Mouse (Mus musculus) left cerebral cortex, adult 9 months (tissue): ENCODE measurements around the gene Zfr.
A peak's percentile ranks its signal among the peaks of the same experiment; 100 is the strongest.

Experiments used
- DNase-seq, 2 experiments: peaks; one replicate each; pipeline ENCODE4 v3.0.0; 2022; ENCODE audit warnings: low spot score in 2 of 2

The Zfr gene

DNA sequence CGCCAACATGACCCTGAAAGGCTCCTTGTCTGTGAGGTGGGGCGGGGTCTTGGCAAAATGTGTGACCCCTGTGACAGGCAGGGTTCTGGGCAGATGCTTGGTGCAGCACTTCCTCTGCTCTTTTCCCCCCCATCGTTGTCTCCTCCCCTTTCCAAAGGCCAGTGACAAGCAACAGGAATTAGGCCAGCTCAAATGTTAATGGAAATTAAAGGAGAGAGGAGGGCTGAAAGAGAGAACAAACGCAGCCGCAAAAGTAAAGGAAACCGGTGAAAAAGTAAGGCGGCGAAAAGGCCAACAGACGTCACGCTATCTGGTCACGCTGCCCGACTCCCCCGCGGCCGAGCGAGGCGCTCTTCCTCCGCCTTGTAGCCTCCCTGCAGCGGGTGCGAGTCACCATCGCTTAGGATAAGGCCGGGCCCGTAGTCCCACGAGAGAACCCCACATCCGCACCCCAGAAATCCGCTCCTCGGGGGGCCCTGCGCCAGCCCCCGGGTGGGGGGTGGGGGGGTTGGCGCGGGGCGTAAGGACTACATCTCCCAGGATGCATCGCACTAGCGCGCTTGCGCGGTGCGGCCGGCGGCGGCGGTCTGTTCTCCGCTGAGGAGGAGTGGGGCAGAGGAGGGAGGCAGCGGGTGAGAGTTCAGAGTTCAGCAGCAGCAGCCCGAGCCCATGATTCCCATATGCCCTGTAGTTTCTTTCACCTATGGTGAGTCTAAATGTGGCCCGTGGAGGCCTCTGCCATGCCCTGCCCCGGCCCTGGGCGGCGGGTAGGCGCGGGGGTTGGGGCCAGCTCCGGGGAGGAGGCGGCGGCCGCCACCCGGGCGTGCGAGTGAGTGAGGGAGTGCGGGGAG lies at the start of gene Zfr:
Gene Zfr (plus strand): TSS at position 590 of the 851 bp plus-strand sequence.
- peak; percentile 83 to 92 for DNase-seq

DNA sequence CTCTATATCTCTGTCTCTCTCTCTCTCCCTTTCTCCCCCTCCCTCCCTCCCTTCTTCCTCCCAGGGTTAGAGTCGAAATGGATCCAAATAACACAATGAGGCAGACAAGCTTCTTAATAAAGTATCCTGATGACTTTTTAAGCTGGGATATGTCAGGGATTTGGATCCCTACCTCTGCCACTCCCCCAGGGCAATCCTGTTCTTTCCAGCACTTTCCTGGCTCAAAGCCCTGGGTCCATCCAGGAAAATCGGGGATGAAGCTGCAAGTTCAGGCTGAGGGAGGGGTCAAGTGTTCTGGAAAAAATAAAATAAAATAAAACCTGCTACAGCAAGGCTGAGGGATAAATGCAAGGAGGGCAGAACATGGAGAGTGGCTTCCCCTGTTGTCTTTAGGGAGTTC lies 49.7 kb upstream of the Zfr start:
- DNase-seq, result no peak

DNA sequence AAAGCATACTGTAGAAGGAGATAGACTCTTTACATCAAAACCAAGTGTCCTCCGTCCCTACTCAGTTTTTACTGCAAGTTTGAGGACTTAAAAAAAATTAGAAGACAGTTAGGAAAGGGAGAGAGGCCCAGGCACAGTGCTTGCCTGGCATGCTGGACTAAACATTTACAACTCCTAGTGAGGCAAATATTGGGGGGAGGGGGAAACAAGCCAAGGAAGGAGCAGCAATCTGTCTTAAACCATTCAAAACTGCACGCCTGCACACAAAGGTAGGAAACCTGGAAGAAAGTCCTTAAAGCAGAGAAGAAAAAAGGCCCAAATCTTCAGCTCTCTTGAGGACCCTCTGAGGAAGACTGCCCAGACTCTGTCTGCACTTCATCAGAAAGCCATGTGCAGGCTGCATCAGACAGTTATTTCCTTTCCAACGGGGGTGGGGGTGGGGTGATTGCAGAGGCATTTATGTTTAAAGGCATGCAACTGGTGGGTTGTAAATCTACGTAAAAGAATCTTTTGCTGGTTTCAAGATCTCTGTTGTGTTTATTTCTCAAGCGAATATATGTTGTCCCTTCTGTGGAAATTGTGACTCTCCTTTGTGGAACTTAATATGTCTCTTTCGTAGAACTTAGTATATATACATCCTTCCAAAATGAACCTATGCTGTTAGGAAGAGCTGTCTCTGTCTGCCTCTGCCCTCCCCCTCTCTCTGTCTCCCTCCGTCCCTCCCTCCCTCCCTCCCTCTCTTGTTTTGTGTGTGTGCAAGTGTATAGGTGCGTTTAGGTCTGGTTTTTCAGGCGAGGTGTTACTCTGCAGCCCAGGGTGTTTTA lies 49.0 kb upstream of the Zfr start:
- DNase-seq, result no peak

DNA sequence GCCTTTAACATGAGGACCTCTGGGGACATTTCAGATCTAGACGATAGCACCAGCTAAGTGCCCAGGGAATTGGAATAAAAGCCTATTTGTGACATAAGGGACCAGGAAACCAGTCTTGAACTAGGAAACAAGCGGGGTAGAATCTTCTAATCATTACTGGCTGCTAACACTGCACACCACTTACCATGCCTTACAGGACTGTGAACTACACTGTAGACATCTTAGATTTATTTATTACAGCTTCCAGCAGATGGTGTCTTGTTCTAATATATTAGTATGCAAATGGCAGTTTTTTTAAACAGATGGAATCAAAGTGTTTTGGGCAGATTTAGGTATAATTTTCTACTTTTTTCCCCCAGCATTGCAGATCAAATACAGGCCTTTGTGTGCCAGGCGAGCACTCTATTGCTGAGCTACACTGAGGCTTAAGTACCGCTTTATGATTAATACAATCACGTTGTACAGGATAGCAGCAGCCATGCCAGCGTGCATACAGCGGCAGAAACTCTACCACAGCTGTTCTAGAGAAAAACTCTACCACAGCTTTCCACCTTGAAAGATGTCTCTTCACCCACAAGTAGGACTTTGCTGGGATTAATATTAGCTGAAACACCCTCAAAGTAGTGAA lies 44.8 kb upstream of the Zfr start:
- no peak for DNase-seq

DNA sequence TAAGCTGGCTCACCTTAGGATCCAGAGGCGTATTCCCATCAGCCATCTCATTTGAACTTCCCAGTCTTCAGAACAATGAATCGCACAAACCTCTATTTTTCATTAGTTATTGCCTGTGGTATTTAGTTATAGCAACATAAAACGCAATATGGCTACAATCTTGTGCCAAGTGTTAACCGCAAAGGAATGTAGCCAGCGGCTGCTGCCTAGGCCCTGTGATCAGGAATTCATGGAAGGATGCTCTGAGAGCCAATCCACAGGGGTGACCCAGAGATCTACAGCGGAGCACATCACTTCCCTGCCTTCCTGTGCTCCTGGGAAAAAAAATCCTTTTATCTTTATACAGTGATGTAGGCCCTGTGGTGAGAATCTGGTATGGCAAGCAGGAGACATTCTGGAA lies 43.2 kb upstream of the Zfr start:
- DNase-seq, result no peak

DNA sequence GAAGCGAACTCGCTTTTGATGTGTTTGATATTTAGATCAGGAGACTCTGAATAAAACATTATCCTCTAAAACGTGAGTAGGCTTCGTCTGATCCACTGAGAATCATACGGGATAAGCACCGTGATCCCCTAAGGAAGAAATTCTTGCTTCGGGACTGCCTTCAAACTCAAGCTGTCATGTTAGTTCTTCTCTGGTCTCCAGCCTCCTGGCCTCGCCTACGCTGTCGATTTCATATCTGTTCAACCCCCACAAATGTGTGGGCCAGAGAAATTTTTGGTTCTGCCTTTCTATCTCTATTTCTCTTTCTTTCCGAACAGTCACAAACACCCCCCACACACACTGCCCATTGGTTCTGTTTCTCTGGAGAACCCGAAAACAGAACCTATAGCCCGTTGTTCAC lies 35.3 kb upstream of the Zfr start:
- DNase-seq, result peak in 1 of 2 experiments; percentile 46

DNA sequence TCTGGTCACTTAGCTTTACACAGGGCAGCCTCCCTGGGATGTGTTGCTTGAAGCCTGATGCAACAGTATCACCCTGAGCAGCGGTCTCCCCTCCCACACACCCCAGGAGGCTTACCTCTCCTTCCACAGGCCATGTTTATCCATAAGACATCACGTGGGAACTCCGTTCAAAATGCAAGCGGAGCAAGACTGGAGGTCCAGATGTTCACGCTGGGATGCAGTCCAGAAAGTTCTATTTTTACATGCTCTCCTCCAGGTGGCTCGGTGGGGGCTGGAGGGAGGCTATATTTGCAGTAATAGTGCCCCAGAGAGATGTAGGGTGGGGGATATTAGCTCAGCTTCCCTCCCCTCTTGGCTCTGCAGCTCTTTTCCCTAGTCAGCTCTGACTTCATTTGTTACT lies 33.5 kb upstream of the Zfr start:
- DNase-seq, result peak in 1 of 2 experiments; percentile 73

DNA sequence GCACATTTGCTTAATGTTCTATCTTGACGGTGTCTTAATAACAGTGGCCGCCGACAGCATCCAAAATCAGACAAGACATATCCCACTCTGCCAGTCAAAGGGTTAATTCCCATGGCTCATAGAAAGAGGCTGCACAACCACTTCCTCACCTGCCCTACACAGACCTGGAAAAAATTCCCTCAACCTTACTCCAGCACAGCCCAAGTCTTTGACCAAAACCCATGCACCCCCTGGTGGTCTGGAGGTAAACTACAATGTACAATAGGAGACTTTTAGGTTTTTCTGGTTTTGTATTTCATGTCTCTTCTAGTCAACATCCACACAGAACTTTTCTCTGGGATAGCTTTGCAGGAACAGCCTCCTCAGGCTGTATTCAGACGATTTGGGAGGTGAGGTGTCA lies 32.8 kb upstream of the Zfr start:
- DNase-seq, result peak in 1 of 2 experiments; percentile 64

DNA sequence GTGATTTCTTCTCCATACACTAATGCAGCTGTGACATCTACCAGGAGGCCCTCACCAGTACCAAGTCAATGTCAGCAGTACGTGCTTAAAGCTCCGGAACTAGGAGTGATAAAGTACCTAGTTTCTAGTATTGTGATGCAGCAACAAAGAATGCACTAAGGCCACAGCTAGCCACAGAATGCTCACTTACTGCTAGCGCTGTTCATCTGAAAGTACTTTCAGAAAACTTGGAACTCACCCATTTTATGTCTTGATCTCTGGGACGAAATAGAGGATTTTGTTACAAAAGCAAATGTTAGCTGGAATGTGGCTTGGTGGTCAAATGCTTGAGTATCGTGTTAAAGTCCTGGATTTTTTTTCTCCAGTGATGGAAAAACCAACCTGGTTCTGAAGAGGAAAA lies 30.0 kb upstream of the Zfr start:
- DNase-seq, result no peak

DNA sequence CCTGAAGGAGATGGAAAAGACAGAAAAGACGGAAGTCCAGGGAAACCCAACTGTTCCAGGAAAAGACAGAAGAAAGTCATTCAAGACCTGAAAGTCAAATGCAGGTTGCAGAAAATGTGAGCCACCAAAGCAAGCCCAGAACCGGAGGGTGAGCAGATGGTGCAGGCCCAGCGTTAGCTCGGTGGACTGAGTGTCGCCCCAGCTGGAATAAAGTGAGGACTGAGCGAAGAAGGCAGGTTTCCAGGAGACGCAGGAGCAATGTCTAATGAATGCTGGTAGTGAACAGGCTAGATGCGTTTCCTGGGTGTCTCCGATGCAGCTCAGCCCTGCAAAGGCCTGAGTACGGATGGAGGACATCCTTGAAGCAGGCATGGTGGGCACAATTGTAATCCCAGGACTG lies 29.5 kb upstream of the Zfr start:
- DNase-seq, result no peak

DNA sequence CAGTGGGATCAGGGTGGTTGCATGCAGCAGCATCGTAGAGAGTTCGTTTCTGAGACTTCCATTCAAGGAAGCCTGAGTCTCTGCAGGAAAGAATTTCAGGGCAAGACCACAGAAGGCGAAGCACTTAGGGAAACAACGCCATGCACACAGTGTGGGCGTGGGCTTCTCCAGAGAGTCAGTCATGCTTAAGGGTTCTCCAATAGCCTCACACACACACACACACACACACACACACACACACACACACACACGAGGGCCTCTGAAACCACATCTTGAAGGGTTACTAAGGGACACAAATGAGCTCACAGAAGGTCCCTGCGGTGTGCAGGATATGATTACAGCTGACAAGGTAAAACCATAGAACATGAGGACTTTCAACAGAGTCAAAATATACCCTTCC lies 27.5 kb upstream of the Zfr start:
- no peak for DNase-seq

DNA sequence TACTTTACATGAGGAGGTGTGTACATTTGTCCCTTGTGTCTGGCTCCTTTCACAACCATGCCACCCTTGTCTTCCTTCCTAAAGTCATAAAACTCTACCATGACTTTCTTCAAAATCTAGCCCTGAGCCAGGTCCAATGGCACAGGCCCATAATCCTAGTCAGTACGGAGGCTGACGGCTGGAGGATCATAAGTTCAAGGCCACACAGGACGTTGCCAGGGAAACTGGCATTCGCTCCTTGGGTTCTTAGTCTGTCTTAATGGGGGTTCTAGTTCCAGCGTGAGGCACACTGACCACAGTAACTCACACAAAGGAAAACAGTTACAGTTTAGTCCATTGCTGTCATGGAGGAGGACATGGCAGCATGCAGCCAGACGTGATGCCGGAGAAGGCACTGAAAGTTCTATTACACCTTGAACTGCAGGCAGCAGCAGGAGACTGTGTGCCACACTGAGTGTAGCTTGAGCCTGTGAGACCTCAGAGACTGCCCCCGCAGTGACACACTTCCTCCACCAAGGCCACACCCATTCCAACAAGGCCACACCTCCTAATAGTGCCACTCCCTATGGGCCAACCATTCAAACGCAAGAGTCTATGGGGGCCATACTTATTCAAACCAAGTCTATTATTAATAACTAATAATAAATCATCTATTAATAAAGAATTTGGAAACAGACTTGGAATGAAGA lies 26.5 kb upstream of the Zfr start:
- DNase-seq, result no peak

DNA sequence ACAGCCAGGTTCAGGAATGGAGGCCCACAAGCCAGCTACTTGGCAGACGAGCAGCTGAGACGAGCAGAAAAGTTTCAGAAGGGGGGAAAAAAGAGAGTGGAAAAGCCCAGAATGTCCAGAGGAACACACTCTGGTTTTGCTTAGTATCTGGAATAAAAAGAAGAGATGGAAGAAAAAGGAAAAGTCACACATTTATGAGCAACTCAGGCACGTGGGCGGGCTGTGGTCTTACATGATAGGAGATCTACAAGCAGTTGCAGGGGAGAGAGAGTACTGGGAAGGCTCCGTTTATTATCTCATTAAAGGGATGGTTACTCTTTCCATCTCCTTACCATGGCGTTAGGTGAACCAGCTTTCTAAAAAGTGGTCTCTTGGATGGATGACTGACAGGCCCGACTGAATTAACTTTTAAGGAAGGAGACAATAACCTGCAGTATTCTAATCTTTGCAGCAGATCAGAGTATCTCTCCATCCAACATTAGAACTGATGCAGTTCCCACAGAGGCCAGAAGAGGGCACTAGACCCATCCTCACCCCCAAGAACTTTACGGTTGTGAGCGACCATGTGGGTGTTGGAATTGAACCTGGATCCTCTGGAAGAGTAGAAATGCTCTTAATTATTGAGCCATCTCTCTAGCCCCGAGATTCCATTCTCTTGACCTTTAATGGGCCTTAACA lies 25.7 kb upstream of the Zfr start:
- DNase-seq, result peak in 1 of 2 experiments; percentile 63

DNA sequence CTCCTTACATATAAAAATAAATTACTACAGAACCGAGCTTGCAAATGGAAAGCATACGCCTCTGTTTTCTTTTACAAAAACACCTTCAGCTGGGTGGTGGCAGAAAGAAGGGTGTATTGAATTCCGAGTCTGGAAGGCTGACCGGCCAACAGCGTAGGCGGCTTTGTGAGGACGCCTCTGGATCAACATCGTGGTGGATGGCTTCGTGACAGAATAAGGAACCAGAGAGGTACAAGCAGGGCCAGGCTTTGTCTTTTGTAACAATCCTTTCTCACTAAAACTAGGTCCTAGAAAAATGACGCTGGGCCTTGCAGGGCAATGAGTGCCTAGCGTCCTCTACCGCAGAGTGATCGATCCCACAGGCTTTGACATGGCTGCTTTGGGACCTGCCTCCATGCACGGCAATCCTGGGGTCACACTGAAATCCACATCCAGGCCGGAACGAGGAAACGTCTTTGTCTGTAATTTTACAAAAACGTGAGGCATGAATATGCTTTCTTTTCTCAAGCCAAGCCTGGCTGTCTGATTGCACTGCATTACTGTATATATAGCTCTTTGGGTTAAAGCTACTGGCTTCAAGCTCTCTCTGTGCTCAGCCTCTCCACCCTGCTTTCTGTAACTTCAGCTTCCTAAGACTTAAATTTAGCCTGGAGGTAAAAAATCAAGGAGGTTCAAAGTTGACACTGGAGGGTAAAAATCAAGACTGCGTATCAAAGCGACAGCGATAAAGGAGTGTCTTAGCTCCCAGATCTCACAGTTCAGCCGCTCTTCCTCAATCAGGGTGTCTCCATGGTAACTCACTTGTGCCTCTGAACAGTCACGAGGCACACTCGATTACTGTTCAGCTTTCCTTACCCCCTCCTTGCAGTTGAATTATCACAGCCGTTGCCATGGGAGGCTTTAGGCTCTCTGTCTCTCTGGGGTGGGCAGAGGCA lies 24.3 kb upstream of the Zfr start:
- peak in 1 of 2 experiments; percentile 56 for DNase-seq

DNA sequence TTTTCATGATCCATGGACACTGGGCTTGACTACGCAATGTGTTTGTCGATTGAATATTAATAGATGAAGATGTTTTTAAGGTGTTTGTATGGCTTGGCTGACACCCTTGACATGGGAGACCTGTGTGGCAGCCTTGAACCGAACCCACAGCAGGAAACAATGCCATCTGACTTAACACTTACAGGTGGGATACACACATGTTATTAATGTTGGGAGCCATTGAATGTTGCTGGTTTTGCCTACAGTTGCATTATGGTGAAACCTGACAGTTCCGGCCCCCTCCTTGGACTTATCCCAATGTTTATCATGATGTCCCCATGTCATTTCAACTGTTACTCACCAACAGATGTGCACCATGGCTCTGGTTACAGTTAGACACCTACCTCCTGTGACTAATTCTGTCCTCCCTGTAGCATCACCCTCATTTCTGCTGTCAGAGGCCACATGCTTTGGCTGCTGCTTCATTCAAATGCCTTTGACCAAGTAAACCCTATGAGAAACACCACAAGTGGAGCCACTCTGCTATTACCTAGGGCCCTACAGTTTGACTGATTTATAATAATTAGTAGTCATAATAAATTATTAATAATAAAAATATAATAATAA lies 23.6 kb upstream of the Zfr start:
- DNase-seq, result no peak

DNA sequence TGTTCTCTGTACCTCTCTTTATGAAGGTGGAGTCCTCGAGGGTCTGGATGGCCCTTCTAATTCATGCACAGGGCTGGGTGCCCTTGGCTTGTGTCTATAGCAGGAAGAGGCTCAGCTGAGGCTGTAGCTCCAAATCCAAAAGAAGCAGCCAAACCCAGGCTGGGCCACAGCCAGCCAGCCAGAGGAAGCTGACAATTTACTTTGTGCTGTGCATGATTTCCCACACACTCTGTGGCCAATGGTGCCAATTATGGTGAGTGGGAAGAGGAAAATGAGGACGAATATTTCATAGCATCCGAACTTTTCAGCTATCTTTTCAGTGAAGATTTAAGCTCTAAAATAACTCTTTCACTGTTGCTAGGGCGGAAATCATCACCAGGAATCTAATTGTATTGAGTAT lies 21.2 kb upstream of the Zfr start:
- peak in 1 of 2 experiments; percentile 89 for DNase-seq

DNA sequence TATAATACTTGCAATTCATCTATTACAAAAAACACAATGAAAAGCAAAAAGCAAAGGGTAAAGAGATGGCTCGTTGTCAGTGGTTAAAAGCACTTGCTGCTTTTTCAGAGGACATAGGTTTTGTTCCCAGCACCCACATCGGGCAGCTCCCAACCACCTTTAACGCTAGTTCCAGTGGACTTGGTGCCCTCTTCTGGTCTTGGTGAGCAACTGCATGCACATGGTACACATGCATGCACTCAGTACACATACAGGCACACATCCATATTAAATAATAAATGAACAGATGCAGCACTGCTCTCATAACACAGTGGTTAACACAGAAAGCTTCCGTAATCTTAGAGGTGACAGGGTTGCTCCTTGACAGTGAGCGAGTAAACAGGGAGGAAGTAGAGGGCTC lies 20.3 kb upstream of the Zfr start:
- DNase-seq, result no peak

DNA sequence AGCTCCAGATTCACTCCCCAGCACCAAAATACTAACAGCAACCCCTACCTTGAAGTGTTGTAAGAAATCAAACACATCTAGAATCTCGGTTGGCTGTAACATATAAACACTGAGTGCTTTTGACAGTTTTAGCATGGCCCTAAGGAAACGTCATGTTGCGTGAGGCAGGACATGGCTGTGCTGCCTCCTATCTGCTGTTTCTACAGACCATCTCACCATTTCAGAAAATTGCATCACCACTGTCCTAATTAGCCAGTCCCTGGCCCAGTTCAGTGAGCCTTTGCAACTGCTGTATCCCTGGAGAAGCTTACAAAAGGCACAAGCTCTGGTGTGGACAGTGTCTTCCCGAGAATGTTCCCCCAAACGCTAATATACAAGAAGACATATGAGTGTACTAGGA lies 16.7 kb upstream of the Zfr start:
- DNase-seq, result no peak

DNA sequence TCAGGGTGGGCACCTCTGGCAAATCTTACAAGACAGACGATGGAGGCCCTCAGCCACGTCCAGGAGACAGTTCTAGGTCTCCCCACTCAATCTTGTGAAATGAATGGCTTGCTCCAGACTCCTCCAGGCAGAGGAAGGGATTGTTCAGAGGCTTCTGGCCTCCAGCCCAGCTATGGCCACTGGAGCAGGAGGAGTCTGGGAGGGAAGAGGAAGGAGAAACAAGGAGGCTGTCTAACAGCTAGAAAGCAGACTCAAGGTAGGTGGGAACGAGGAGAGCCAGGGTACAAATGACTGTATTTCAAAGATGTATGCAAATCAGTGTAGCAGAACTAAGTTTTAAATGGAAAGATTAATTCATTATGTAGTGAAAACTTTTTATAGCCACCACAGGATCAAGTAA lies 13.9 kb upstream of the Zfr start:
- DNase-seq, result no peak

DNA sequence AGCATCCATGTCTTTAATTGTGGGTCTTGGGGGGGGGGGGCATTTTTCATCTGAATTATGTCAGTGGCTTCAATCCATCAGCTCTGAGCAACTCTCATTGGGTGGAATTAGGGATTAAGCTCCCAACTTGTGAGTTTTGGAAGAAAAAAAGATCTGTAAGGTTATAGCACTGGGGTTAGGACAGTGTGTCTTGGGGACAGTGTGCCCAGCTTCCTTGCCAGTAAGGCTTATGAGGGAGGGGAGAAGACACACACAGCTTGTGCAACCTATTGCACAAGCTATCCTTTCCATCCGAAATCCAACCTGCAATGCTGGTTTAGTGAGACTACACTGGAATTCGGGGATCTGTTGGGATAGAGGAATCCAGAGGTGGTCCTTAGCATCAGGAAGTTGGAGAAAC lies 12.8 kb upstream of the Zfr start:
- no peak for DNase-seq
